Mouse (Mus musculus) CD4-positive, CD25-positive, alpha-beta regulatory T cell, adult 4 months (primary cell): ENCODE data around the gene Stk38. TPM values are rescaled to one million over a fixed set of nuclear protein-coding genes. Genes with fewer than 3 reads are reported as not detected.
A peak's percentile ranks its signal among the peaks of the same experiment; 100 is the strongest.
"Not testable (repeated sequence)": the region's sequence is repeated elsewhere in the genome, so short reads cannot be mapped to it uniquely, and the experiment has no call there.

Experiments
- ATAC-seq: one replicate; pipeline ENCODE4 v1.8.0; 2017
- polyA plus RNA-seq, 2 experiments: library from polyadenylated mRNA; unstranded; fragments of 100-300 nt; shearing (Covaris generic); gene quantifications; one replicate each; pipeline ENCODE4 v1.2.1; 2017

Gene Stk38
- polyA plus RNA-seq, 2 experiments from 2014 or later, result 223 to 306 TPM

DNA sequence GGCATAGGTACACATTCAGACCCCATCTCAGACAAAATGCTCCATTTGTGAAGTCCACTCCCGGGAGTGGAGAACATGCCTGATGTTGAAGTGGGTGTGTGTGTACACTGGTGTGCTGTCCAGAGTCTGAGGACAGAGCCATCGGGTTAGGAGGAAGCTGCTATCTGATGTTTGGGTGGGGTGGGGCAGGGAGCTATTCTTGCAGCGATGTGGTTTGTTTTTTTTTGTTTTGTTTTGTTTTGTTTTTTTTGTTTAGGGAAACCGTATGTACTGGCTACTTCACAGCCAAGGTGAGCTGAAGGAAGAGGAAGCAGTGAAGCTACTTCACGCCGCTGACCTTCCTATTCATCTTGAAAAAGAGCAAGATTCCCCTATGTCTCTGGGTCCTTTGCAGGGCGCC, 983 bp downstream of the Stk38 start:
- ATAC-seq, result no peak

DNA sequence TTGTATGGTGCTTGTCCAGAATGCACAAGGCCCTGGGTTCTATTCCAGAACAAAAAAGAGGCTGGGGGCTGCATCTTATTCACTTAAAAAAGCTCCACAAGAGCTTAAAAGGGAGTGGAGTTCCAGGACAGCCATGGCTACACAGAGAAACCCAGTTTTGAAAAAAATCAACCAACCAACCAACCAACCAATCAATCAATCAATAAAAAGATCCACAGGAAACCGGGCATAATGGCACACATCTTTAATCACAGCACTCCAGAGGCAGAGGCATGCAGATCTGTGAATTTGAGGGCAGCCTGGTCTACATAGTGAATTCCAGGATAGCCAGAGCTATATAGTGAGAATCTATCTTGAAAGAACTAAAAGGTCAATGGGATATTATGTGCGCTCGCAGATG, 2.8 kb downstream of the Stk38 start:
- ATAC-seq, result no peak

DNA sequence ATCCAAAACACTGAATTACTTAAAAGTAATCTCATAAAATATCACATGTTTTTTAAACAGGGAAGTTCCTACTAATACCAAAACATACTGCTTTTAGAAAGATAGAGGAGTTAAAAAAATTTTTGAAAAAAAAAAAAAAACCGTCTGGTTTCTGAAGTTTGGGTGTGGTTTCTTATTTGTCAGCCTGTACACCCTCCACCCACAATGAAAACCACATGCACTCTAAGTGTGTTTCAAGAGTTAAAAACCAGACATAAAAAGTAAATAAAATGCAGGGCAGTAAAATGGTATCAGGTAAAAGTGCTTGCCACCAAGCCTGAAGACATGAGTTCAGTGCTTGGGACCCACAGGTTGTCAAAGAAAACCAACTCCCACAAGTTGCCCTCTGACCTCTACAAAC, 4.1 kb downstream of the Stk38 start:
- peak; percentile 10 for ATAC-seq

DNA sequence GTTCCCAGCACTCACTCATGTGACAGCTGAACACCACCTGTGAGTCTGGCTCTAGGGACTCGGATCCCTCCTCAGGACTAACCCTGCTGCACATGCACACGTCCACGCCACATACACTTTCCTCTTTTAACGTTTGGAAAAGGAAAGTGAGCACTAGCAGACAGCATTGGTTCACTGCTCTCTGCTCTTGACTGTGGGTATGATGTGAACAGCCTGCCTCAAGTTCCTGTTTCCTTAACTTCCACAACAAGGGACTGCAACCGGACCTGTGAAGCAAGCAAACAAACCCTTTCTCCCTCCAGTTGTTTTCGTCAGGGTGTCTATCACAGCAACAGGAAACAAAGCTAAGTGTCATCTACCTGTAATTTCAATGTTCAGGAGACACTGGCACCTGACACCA, 7.3 kb downstream of the Stk38 start:
- ATAC-seq, result no peak

DNA sequence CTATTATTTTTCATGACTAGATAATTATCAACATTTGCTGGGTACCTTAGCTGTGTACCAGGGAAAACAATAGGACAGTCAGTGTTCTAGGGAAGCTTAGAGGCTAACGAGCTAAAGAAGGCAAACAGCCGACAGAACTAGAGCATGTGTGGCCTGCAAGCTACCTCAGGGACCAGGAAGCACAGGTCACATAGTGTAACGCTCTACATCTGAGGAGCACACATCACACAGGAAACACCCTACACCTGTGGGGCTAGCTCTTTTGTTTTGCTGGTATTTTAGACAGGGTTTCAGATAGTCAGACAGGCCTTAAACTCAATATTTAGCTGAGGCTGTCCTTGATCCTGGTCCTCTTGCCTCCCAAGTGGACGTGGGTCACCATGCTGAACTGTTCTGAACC, 13.2 kb downstream of the Stk38 start:
- ATAC-seq, result peak; percentile 57

DNA sequence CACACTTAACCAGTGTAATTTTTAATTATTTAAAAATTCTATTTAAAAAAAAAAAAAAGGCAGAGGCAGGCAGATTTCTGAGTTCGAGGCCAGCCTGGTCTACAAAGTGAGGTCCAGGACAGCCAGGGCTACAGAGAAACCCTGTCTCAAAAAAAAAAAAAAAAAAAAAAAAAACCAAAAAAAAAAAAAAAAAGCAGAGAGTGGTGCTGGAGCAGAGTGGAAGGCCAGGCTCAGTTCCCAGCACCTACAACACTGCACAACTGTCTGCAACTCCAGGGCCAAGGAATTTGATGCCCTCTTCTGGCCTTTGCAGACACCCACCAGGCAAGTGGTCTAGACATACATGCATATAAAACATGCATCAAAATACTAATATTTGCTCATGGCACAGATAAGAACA, 14.8 kb downstream of the Stk38 start:
- not testable (repeated sequence) for ATAC-seq

DNA sequence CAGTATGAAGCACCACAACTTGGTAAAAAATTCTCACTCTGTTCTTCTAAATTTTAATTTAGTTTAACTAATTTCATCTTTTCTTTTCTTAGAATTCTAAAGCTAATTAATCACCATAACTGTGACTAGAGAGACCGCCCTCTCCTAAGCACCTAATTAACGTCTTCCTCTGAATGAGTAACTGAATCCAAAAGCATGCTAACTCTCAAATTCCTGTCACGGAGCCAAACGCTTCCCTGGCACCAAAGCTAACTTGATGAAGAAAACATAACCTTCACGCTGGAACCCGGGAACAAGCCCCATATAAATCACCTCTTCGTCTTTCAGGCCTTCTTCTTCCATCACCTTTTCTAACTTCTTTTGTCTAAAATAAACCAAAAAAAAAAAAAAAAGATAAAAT, 15.7 kb downstream of the Stk38 start:
- no peak for ATAC-seq

DNA sequence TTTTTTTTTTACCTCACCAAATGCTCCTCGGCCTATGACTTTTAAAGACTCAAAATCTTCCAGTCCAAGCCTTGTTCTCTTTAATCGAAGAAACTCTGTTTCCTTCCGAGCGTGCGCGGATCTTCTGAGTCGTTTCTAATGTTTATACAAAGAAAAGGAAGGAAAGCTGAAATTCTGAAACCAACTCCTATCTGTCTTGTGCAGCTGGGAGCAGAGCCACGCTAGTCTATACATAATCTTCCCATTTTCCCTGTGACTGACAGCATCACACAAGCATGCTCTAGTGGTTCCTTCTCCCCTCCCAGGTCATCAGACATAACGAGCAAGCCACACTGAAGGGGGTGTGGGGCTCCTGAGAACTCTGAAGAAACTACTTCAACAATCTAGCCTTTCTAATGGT, 16.5 kb downstream of the Stk38 start:
- ATAC-seq, result no peak

DNA sequence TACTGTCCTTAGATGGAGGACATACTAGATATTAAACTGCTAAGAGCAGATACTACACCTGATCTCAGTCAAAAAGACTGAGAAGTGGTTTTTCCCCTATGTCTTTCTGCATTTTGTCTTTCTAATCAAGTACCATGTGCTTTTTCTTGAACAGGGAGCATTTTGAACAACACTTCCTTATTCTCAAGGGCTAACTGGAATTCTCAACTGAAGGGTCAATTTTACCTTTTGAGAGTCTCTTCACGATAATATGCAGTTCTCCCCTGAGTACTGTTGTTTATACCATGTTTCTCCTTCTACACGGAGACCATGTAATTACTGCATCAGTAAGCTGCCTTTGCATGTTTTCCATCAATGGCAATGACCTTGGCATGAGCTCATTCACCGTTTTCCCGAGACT, 17.7 kb downstream of the Stk38 start:
- no peak for ATAC-seq

DNA sequence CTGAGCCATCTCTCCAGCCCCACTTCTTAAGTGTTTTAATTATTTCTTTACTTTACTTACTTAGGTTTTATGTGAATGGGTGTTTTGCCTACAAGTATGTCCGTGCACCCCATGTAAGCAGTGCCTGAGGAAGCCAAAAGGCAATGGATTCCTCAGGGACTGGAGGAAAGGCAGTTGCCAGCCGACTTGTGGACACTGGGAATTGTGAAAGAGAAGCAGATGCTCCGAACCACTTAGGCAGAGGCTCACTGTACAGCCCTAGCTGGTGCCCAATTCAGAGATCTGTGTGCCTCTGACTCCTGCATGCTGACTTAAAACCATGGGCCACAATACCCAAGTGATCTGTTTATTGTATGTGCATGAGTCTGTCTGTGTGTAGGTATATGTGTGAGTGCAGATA, 18.8 kb downstream of the Stk38 start:
- no peak for ATAC-seq

DNA sequence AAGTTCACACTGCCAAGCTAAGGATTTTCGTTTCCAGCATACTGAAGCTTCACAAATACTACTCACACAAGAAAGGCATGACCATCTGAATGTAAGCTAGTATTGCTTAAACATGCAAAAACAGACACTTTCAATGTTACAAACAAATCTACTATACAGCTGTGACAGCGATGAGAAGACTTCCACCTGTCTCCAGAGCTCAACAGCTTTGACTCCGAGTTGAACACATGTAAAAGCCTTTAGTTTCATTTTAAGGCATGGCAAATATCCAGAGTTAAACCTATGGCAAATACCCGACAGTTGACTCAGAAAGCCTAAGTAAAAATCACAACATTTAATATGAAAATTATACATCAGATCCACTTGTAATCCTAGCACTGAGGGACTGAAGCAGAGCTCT, 19.5 kb downstream of the Stk38 start:
- ATAC-seq, result no peak

DNA sequence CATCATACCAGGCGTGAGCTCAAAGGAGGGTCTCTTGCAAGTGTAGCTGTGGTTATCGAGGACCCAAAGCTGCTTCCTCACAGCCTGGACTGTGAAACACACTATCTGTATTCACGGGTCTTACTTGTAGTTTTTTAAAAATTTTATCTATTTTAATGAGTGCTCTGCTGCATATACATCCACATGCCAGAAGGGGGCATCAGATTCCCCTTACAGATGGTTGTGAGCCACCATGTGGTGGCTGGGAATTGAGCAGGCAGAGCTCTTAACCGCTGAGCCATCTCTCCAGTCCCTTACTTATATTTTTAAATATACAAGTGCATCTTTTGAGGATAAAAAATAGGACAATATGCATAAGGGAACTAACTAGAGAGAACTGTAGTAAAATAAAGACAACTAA, 20.1 kb downstream of the Stk38 start:
- peak; percentile 83 for ATAC-seq

DNA sequence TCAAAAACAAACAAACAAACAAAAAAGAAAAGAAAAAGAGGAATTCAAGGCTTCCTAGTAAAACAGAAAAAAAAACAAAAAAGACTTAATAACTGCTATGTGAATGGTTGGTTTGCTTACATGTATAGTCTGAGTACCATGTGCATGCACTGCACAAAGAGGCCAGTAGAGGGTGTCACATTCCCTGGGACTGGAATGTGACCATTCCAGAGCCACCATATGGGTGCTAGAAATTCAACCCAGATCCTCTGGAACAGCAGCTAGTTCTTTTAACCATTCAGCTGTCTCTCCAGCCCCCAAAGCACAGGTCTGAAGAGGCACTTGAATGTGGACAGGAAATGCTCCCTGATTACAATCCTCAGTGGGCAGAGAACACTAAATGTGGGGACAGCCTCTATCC, 21.0 kb downstream of the Stk38 start:
- peak; percentile 41 for ATAC-seq

DNA sequence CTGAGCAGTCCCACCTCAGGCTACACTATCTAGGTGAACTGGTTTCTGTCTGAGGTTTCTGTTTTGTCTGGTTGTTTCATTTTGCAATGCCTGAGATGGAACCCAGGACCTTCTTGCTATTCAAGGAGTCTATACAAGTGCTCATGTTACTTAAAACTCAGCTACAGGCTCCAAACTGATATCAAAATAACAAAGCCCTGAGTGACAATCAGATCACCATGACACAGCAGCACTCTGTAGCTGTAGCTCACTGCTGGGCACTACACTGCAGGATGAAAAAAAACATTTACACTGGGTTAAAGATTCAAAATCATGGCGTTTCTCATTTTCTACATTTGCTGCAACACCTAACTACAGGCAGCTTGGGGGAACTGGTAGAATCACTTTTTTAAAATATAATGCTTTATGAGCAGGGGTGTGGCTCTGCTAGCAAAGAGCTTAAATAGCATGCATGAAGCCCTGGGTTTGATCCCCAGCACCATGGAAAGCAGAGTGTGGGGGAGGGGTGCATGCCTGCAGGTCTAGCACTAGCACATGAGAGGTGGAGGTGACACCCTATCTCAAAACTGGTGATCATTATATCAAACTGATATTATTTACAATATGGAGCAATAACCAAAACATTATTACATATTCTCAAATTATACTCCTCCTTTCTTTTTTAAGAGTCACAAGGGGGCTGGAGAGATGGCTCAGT, 22.9 kb downstream of the Stk38 start:
- ATAC-seq, result no peak

DNA sequence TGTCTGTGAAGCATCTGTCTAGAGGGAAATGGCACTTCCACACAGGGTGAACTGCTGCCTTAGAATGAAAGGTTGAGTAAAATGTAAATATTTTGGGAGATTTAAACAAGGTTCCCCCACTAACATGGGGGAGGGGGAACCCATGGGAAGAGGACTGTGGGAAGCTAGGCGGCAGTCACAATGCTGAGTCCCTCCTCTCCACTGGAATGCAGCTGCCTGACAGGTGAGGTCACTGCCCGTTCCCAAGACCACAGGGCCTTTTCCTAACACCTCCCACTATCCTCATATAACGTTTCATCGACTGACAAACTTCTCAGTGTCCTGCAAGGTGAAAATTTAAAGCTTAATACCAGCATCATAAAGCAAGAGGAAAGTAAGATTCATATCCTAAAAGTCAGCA, 25.2 kb downstream of the Stk38 start:
- no peak for ATAC-seq

DNA sequence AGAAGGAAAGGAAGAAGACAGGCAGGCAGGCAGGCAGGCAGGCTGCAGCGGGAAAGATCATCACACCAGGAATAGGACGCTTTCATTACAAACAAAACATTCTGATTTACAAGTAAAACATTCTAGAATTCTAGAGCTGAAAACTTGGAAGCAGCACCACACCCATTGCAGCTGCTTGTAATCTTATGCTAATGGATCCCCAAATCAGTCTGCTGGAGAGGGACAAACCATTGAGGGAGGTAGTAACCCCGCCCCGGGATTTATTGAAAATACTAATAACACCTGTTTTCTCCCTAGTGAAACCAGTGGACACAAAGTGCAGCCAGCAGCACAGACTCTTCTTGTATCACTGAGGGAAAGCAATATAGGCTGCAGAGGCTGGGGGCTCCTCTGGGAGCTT, 26.7 kb downstream of the Stk38 start:
- no peak for ATAC-seq

DNA sequence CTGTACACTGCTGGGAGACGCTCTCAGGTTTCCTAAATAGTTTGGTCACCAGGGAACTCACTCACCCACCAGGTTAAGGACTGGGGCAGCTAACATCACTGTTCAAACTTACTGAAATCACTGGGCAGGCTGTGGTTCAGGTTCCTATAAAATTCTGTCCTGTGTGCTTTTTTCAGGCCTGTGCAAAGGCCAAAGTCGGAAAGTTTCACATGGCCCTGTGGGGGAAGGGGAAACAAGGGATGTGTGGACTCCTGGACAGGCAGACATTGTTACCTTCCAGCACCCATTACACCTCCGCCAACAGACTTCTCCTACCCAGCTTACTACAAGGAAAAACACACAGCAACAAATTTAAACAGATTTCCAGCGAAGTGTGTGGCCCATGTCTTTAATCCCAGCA, 28.7 kb downstream of the Stk38 start:
- no peak for ATAC-seq

DNA sequence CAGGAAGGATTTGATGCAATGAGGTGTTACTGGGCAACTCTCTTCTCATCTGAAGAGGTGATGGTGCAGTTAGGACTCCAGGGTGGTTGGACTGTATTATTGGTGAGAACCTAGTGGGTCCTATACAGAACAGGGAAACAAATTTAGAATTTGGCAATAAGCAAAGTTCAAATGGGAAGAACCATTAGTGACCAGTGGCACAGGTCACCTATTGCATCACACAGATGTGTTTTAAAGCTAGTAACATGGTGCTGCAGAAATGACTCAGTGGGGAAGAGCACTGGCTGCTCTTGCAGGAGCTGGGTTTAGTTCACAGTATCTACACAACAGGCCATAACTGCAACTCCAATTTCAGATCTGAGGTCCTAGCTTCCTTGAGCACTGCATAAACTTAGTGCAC, 37.7 kb downstream of the Stk38 start:
- ATAC-seq, result no peak

DNA sequence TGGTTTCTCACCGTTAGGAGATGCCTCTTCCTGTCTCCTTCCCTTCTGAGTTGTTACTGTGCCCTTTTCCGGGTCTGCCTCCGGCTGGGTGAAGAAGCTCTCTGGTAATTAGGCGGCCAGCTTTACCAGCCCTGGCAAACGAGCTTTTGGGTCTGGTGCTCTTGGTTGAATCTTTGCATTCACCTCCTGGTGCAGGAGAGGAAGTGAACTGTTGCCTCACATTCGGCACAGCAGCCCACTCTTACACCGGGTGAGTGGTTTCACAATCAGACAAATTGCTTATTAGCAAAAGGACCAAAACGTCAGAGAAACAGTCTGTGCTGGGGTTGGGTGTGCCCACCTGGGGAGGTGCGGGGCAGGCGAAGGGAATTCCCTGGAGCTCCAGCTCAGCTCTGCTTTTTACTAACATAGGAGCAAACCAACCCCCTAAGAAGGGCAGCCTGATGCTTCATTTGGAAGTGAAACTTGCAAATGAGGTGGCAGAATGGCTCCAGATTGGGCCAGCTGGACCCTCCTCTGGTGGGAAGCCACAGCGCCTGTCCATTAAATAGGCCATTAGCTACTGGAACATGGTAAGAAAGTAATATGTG, 40.7 kb downstream of the Stk38 start:
- ATAC-seq, result peak; percentile 70

DNA sequence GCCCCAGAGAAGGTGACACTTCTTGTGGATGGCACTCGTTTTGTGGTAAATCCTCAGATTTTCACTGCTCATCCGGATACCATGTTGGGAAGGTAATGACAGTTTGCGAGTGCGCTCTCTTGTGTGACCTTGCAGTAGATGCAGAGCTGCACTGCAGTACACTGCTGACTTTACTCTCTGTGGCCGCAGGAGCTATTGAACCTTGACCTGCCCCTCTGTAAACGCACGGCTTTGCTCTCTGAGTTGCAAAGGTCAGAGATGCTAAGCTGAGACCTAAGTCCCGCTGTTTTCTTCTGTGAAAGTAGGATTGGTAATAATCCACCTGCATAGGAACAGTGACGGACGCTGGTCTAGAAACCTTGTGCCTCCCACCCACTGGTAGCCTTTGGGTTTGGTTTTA, 46.2 kb downstream of the Stk38 start:
- no peak for ATAC-seq

DNA sequence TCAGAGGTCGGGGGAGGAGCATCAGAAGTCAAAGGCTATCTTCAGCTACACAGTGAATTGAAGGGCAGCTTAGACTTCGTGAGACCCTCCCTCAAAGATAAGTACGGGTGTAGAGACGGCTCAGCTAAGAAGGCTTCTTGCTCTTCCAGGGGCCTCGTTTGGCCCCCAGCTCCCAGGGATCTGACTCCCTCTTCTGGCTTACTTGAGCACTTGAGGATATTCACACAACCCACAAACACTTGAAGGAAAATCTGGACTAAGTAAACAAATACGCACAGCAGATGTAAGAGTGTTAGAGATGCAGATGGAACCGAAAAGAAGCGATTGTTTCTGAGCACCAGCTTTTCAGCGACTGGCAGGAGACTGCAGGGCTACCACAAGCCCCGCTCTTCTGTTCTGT, 47.2 kb downstream of the Stk38 start:
- no peak for ATAC-seq

DNA sequence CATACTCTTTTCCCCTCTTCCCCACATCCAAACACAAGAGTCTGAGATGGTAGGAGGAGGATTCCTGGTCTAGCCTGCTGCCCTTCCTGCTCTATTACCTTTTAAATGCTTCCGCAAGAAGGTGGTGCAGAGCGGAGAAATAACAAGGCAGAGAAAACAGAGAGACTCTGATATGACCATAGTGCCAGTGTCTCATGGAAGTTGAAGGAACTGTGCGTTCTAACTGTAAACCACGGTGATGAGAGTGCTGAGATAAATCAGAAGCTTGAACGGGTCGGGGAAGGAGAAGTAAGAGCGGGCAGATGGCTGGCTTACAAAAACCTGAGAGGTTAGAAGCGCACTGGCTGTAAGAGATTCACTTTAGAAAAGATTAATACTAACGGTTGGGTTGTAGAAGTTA, 53.4 kb downstream of the Stk38 start:
- ATAC-seq, result no peak

DNA sequence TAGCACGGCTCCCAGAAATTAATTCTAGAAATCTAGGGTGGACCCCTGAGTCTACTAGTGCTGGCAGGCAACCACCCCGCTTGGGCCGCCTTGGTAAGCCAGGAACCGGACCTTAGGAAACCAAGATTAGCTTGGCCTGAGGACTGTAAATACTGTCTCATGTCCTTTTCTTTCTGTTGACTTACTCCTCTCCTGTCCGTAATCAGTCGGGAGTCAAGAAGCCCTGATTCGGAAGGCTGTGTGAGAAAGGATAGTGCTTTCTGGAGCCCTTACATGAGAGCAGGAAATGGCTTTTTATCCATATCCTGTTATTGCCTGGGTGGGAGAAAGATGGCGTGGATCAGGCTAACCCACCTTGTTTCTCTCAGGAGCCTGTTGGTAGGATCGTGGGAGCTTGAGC, 54.5 kb downstream of the Stk38 start:
- ATAC-seq, result peak; percentile 28

DNA sequence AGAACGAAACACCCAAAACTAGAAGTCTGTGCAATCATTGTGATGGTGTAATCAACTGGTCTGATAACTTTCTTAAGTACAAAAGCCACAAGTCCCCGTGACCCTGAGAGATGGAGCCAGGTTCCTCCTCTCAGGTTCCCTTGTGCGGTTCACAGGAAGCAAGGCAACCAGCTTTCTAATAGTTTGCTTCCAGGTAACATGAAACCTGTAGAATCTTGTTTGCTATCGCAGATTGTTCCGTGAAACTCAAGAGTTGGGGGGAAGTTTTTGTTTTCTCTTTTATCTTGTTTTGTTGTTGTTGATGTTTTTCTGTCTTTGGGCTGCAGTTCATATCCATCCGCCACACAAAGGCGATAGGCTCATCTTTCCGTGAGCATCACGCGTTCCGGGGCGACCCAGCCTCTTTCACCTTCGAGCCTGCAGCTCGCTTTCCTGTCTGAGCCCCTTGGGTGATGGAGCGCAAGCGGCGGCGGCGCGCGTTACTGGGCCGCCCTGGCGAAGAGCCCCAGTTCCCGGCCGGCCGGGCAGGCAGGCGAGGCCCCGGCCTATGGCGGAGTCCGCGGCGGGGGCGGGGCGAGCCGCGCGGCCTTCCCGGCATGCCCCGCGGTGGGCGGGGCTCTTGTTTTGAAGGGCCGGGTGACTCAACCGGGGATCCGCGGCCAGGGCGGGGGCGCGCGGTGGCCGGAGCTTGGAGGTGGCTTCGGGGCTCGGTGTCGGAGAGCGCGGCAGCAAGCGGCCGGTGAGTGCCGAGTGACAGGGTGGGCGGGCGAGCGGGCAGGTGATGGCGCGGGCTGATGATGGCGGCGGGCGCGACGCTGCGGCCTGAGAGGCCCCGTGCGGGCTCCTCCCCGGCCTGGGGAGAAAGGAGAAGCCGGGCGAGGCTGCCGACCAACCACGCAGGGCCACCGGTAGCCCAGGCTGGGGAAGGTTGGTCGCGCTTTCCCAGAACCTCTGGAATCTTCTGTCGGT, 55.7 kb downstream of the Stk38 start, which contains the start of gene Kctd20:
Gene Kctd20, plus strand, starts transcription at position 120 of the 969 bp plus-strand sequence.
- ATAC-seq, result peak; percentile 84
